Mouse (Mus musculus): ENCODE data around the gene Pdf. TPM values are rescaled to one million over a fixed set of nuclear protein-coding genes. Genes with fewer than 3 reads are reported as not detected.
"Not testable (repeated sequence)": the region's sequence is repeated elsewhere in the genome, so short reads cannot be mapped to it uniquely, and the experiment has no call there.

Gene Pdf
- total RNA-seq, 1 experiment from 2014 or later = 43.8 TPM

GRCm38 (mm10) chr8:107049480-107049879, 1.1 kb upstream of the Pdf start:
- ATAC-seq (replicated peaks in 1 of 2; ENCODE audit: insufficient read depth in 1 of 2, low FRiP score in 2 of 2, low TSS enrichment in 1 of 2, low read depth in 1 of 2, poor library complexity in 2 of 2, severe bottlenecking in 2 of 2) = no peak

- ATAC-seq (replicated peaks in 1 of 2; ENCODE audit: insufficient read depth in 1 of 2, low FRiP score in 2 of 2, low TSS enrichment in 1 of 2, low read depth in 1 of 2, poor library complexity in 2 of 2, severe bottlenecking in 2 of 2) = no peak
Observed at GRCm38 (mm10) chr8:107046976-107047375, 1.4 kb downstream of the Pdf start.

GRCm38 (mm10) chr8:107045478-107045877, 2.9 kb downstream of the Pdf start:
- ATAC-seq (replicated peaks in 1 of 2; ENCODE audit: insufficient read depth in 1 of 2, low FRiP score in 2 of 2, low TSS enrichment in 1 of 2, low read depth in 1 of 2, poor library complexity in 2 of 2, severe bottlenecking in 2 of 2) = no peak

- peak; percentile 18 to 64; a peak in 2 of 4 replicates for ATAC-seq (replicated peaks in 1 of 2; ENCODE audit: insufficient read depth in 1 of 2, low FRiP score in 2 of 2, low TSS enrichment in 1 of 2, low read depth in 1 of 2, poor library complexity in 2 of 2, severe bottlenecking in 2 of 2)
Observed at GRCm38 (mm10) chr8:107040632-107041031, 7.8 kb downstream of the Pdf start.

GRCm38 (mm10) chr8:107036626-107037025, 11.8 kb downstream of the Pdf start:
- no peak for ATAC-seq (replicated peaks in 1 of 2; ENCODE audit: insufficient read depth in 1 of 2, low FRiP score in 2 of 2, low TSS enrichment in 1 of 2, low read depth in 1 of 2, poor library complexity in 2 of 2, severe bottlenecking in 2 of 2)

GRCm38 (mm10) chr8:107035641-107036040, 12.8 kb downstream of the Pdf start:
- no peak for ATAC-seq (replicated peaks in 1 of 2; ENCODE audit: insufficient read depth in 1 of 2, low FRiP score in 2 of 2, low TSS enrichment in 1 of 2, low read depth in 1 of 2, poor library complexity in 2 of 2, severe bottlenecking in 2 of 2)

GRCm38 (mm10) chr8:107033609-107034008, 14.8 kb downstream of the Pdf start:
- not testable (repeated sequence) for ATAC-seq (replicated peaks in 1 of 2; ENCODE audit: insufficient read depth in 1 of 2, low FRiP score in 2 of 2, low TSS enrichment in 1 of 2, low read depth in 1 of 2, poor library complexity in 2 of 2, severe bottlenecking in 2 of 2)

- ATAC-seq (replicated peaks in 1 of 2; ENCODE audit: insufficient read depth in 1 of 2, low FRiP score in 2 of 2, low TSS enrichment in 1 of 2, low read depth in 1 of 2, poor library complexity in 2 of 2, severe bottlenecking in 2 of 2) = no peak; a peak in 1 of 4 replicates
Observed at GRCm38 (mm10) chr8:107031577-107032090, 16.8 kb downstream of the Pdf start.

- ATAC-seq (replicated peaks in 1 of 2; ENCODE audit: insufficient read depth in 1 of 2, low FRiP score in 2 of 2, low TSS enrichment in 1 of 2, low read depth in 1 of 2, poor library complexity in 2 of 2, severe bottlenecking in 2 of 2) = peak; percentile 78 to 83
Observed at GRCm38 (mm10) chr8:107030650-107031576, 17.5 kb downstream of the Pdf start, which contains the start of gene Vps4a. Gene Vps4a (plus strand): TSS chr8:107031222.

- peak; percentile 54 to 81 for ATAC-seq (replicated peaks in 1 of 2; ENCODE audit: insufficient read depth in 1 of 2, low FRiP score in 2 of 2, low TSS enrichment in 1 of 2, low read depth in 1 of 2, poor library complexity in 2 of 2, severe bottlenecking in 2 of 2)
Observed at GRCm38 (mm10) chr8:107030058-107030457, 18.4 kb downstream of the Pdf start.

- no peak for ATAC-seq (replicated peaks in 1 of 2; ENCODE audit: insufficient read depth in 1 of 2, low FRiP score in 2 of 2, low TSS enrichment in 1 of 2, low read depth in 1 of 2, poor library complexity in 2 of 2, severe bottlenecking in 2 of 2)
Observed at GRCm38 (mm10) chr8:107029310-107029709, 19.1 kb downstream of the Pdf start.

- no peak for ATAC-seq (replicated peaks in 1 of 2; ENCODE audit: insufficient read depth in 1 of 2, low FRiP score in 2 of 2, low TSS enrichment in 1 of 2, low read depth in 1 of 2, poor library complexity in 2 of 2, severe bottlenecking in 2 of 2)
Observed at GRCm38 (mm10) chr8:107023479-107023878, 24.9 kb downstream of the Pdf start.

- no peak for ATAC-seq (replicated peaks in 1 of 2; ENCODE audit: insufficient read depth in 1 of 2, low FRiP score in 2 of 2, low TSS enrichment in 1 of 2, low read depth in 1 of 2, poor library complexity in 2 of 2, severe bottlenecking in 2 of 2)
Observed at GRCm38 (mm10) chr8:107014915-107015314, 33.5 kb downstream of the Pdf start.

- no peak for ATAC-seq (replicated peaks in 1 of 2; ENCODE audit: insufficient read depth in 1 of 2, low FRiP score in 2 of 2, low TSS enrichment in 1 of 2, low read depth in 1 of 2, poor library complexity in 2 of 2, severe bottlenecking in 2 of 2)
Observed at GRCm38 (mm10) chr8:107012666-107013065, 35.7 kb downstream of the Pdf start.

GRCm38 (mm10) chr8:107007795-107008194, 40.6 kb downstream of the Pdf start:
- ATAC-seq (replicated peaks in 1 of 2; ENCODE audit: insufficient read depth in 1 of 2, low FRiP score in 2 of 2, low TSS enrichment in 1 of 2, low read depth in 1 of 2, poor library complexity in 2 of 2, severe bottlenecking in 2 of 2) = no peak

GRCm38 (mm10) chr8:107002532-107002931, 45.9 kb downstream of the Pdf start:
- peak; percentile 97 to 99 for ATAC-seq (replicated peaks in 1 of 2; ENCODE audit: insufficient read depth in 1 of 2, low FRiP score in 2 of 2, low TSS enrichment in 1 of 2, low read depth in 1 of 2, poor library complexity in 2 of 2, severe bottlenecking in 2 of 2)

- no peak for ATAC-seq (replicated peaks in 1 of 2; ENCODE audit: insufficient read depth in 1 of 2, low FRiP score in 2 of 2, low TSS enrichment in 1 of 2, low read depth in 1 of 2, poor library complexity in 2 of 2, severe bottlenecking in 2 of 2)
Observed at GRCm38 (mm10) chr8:106999068-106999467, 49.3 kb downstream of the Pdf start.

- ATAC-seq (replicated peaks in 1 of 2; ENCODE audit: insufficient read depth in 1 of 2, low FRiP score in 2 of 2, low TSS enrichment in 1 of 2, low read depth in 1 of 2, poor library complexity in 2 of 2, severe bottlenecking in 2 of 2) = no peak
Observed at GRCm38 (mm10) chr8:106997416-106997815, 51.0 kb downstream of the Pdf start.
